Mouse (Mus musculus) thymus, postnatal 0 days (tissue): ENCODE data around the gene Galm. TPM values are rescaled to one million over a fixed set of nuclear protein-coding genes. Genes with fewer than 3 reads are reported as not detected.

Experiments used
- DNase-seq: peaks from one replicate; pipeline ENCODE4 v3.0.0-alpha.2; 2015; ENCODE audit warnings: low spot score
- polyA plus RNA-seq: library from polyadenylated mRNA; unstranded; fragments of >200 nt; fragmentation: Nextera tagmentation; extraction: Ambion mirVana; gene quantifications from 2 replicates; pipeline ENCODE4 v1.2.1, GENCODE M21; 2015

Gene Galm
- polyA plus RNA-seq, result 7.6 and 8.4 TPM in 2 replicates

- DNase-seq, result peak; percentile 81
Observed at GRCm38 (mm10) chr17:80127331-80128251, at the start of gene Galm. TSS of gene Galm (plus strand) at chr17:80127471.

GRCm38 (mm10) chr17:80078726-80079125, 48.5 kb upstream of the Galm start:
- DNase-seq, result no peak

- DNase-seq, result no peak
Observed at GRCm38 (mm10) chr17:80083223-80083622, 44.0 kb upstream of the Galm start.

GRCm38 (mm10) chr17:80084424-80084823, 42.8 kb upstream of the Galm start:
- no peak for DNase-seq

GRCm38 (mm10) chr17:80086591-80086990, 40.7 kb upstream of the Galm start:
- DNase-seq, result no peak

GRCm38 (mm10) chr17:80088168-80088567, 39.1 kb upstream of the Galm start:
- DNase-seq, result no peak

- DNase-seq, result no peak
Observed at GRCm38 (mm10) chr17:80090551-80090950, 36.7 kb upstream of the Galm start.

- peak; percentile 15 for DNase-seq
Observed at GRCm38 (mm10) chr17:80091879-80092549, 35.3 kb upstream of the Galm start.

GRCm38 (mm10) chr17:80095254-80095899, 31.9 kb upstream of the Galm start:
- no peak for DNase-seq

- peak; percentile 54 for DNase-seq
Observed at GRCm38 (mm10) chr17:80096043-80096719, 31.1 kb upstream of the Galm start.

- DNase-seq, result no peak
Observed at GRCm38 (mm10) chr17:80096720-80097114, 30.6 kb upstream of the Galm start.

- no peak for DNase-seq
Observed at GRCm38 (mm10) chr17:80097221-80097620, 30.1 kb upstream of the Galm start.

GRCm38 (mm10) chr17:80099823-80100222, 27.4 kb upstream of the Galm start:
- no peak for DNase-seq

- DNase-seq, result no peak
Observed at GRCm38 (mm10) chr17:80105348-80105978, 21.8 kb upstream of the Galm start.

- peak; percentile 69 for DNase-seq
Observed at GRCm38 (mm10) chr17:80112665-80113305, 14.5 kb upstream of the Galm start.

GRCm38 (mm10) chr17:80113468-80113867, 13.8 kb upstream of the Galm start:
- no peak for DNase-seq

- no peak for DNase-seq
Observed at GRCm38 (mm10) chr17:80120396-80120795, 6.9 kb upstream of the Galm start.

GRCm38 (mm10) chr17:80121833-80122232, 5.4 kb upstream of the Galm start:
- DNase-seq, result no peak

- no peak for DNase-seq
Observed at GRCm38 (mm10) chr17:80124985-80125750, 2.1 kb upstream of the Galm start.

- DNase-seq, result no peak
Observed at GRCm38 (mm10) chr17:80126166-80126565, 1.1 kb upstream of the Galm start.
